Mouse (Mus musculus): Measurements from ENCODE around the gene Tead2. TPM values are rescaled to one million over a fixed set of nuclear protein-coding genes. Genes with fewer than 3 reads are reported as not detected.

The Tead2 gene
- polyA plus RNA-seq, 1 experiment = 12.1 TPM

- peak; percentile 52 to 82 for DNase-seq (ENCODE audit: low read depth in 1 of 2, low spot score in 2 of 2)
- Histone ChIP-seq H3K4me1 (ENCODE audit: control insufficient read depth, insufficient read depth, insufficient read length) (peaks cover 8% of the 10 kb centered on the region), H3K4me3 (ENCODE audit: extremely low read depth, insufficient read depth, insufficient read length) (peak within 1 kb of the TSS; percentile 62; the same call in 1 of the 2 replicates), H3K27ac (ENCODE audit: insufficient read depth, low read length) (peak within 1 kb of the TSS; percentile 39; the same call in 1 of the 2 replicates), H3K27me3 (ENCODE audit: control insufficient read depth, insufficient read depth, low read length) (no peaks in the 10 kb centered on the region), H3K36me3 (ENCODE audit: control insufficient read depth, insufficient read depth, low read length) (no peaks in the 10 kb centered on the region)
- 5% methylated on average over 44 of the region's 44 CpGs for WGBS
- TF ChIP-seq POLR2A (IDR thresholded peaks at IDR 0.05; ENCODE audit: low read depth, low read length) (no peak), CTCF (IDR thresholded peaks at IDR 0.05; ENCODE audit: extremely low read depth, insufficient read depth, insufficient read length, insufficient replicate concordance) (peak; percentile 89)
Measured at GRCm38 (mm10) chr7:45277136-45277760, 61.7 kb downstream of the Tead2 start, which contains the start of gene Slc6a21. Gene Slc6a21, plus strand, starts transcription at chr7:45277513.

Other genes with a start within 250 kb of the Tead2 start
- 4.8 and 6.1 TPM in 2 replicates for gene Cpt1c, start 240.9 kb upstream of the Tead2 start, polyA plus RNA-seq (2012; rRNA removed)
- gene Prmt1, start 229.2 kb upstream of the Tead2 start, polyA plus RNA-seq (2012; rRNA removed) = 109 and 112 TPM in 2 replicates
- 134 and 147 TPM in 2 replicates for gene Irf3, start 218.1 kb upstream of the Tead2 start, polyA plus RNA-seq (2012; rRNA removed)
- gene Bcl2l12, start 217.0 kb upstream of the Tead2 start, polyA plus RNA-seq (2012; rRNA removed) = 33.2 and 38.5 TPM in 2 replicates
- gene Scaf1, start 199.4 kb upstream of the Tead2 start, polyA plus RNA-seq (2012; rRNA removed) = 59.0 and 65.4 TPM in 2 replicates
- 55.1 and 65.1 TPM in 2 replicates for gene Rras, start 197.8 kb upstream of the Tead2 start, polyA plus RNA-seq (2012; rRNA removed)
- gene Prr12, start 162.9 kb upstream of the Tead2 start, polyA plus RNA-seq (2012; rRNA removed) = 16.1 TPM in 2 replicates
- 67.9 and 95.7 TPM in 2 replicates for gene Nosip, start 153.3 kb upstream of the Tead2 start, polyA plus RNA-seq (2012; rRNA removed)
- gene Prrg2, start 153.1 kb upstream of the Tead2 start, polyA plus RNA-seq (2012; rRNA removed) = 19.9 and 27.6 TPM in 2 replicates
- 96.5 and 100 TPM in 2 replicates for gene Rcn3, start 123.5 kb upstream of the Tead2 start, polyA plus RNA-seq (2012; rRNA removed)
- gene Fcgrt, start 111.9 kb upstream of the Tead2 start, polyA plus RNA-seq (2012; rRNA removed) = 64.4 and 75.4 TPM in 2 replicates
- 273 and 325 TPM in 2 replicates for gene Rps11, start 91.3 kb upstream of the Tead2 start, polyA plus RNA-seq (2012; rRNA removed)
- gene Rpl13a, start 87.0 kb upstream of the Tead2 start, polyA plus RNA-seq (2012; rRNA removed) = 1,860 and 2,797 TPM in 2 replicates
- gene Gm45713, start 79.5 kb upstream of the Tead2 start, polyA plus RNA-seq (2012; rRNA removed) = 0.28 and 0.70 TPM in 2 replicates
- gene Flt3l, start 79.3 kb upstream of the Tead2 start, polyA plus RNA-seq (2012; rRNA removed) = 183 and 197 TPM in 2 replicates
- gene Pih1d1, start 61.5 kb upstream of the Tead2 start, polyA plus RNA-seq (2012; rRNA removed) = 45.2 and 48.7 TPM in 2 replicates
- gene Aldh16a1, start 61.2 kb upstream of the Tead2 start, polyA plus RNA-seq (2012; rRNA removed) = 93.0 and 114 TPM in 2 replicates
- 0.05 and 0.06 TPM in 2 replicates for gene Slc17a7, start 51.8 kb upstream of the Tead2 start, polyA plus RNA-seq (2012; rRNA removed)
- not detected in 2 replicates for gene Gfy, start 36.2 kb upstream of the Tead2 start, polyA plus RNA-seq (2012; rRNA removed)
- not detected in 2 replicates for gene Pth2, start 34.8 kb upstream of the Tead2 start, polyA plus RNA-seq (2012; rRNA removed)
- gene Ccdc155, start 10.9 kb upstream of the Tead2 start, polyA plus RNA-seq (2012; rRNA removed) = 0.16 and 0.20 TPM in 2 replicates
- gene Dkkl1, start 3.6 kb upstream of the Tead2 start, polyA plus RNA-seq (2012; rRNA removed) = 2.1 and 2.8 TPM in 2 replicates
- gene Cd37, start 23.4 kb downstream of the Tead2 start, polyA plus RNA-seq (2012; rRNA removed) = 1,116 and 1,582 TPM in 2 replicates
- gene Slc6a16, start 25.3 kb downstream of the Tead2 start, polyA plus RNA-seq (2012; rRNA removed) = not detected in 2 replicates
- gene Slc6a21, start 61.8 kb downstream of the Tead2 start, polyA plus RNA-seq (2012; rRNA removed) = 0.27 and 0.43 TPM in 2 replicates
- gene Trpm4, start 118.0 kb downstream of the Tead2 start, polyA plus RNA-seq (2012; rRNA removed) = 7.9 and 10.0 TPM in 2 replicates
- gene Hrc, start 119.5 kb downstream of the Tead2 start, polyA plus RNA-seq (2012; rRNA removed) = 0.04 and 0.09 TPM in 2 replicates
- 0.22 and 0.27 TPM in 2 replicates for gene Ppfia3, start 151.3 kb downstream of the Tead2 start, polyA plus RNA-seq (2012; rRNA removed)
- gene Lin7b, start 154.8 kb downstream of the Tead2 start, polyA plus RNA-seq (2012; rRNA removed) = 0.90 and 2.1 TPM in 2 replicates
- gene Snrnp70, start 180.0 kb downstream of the Tead2 start, polyA plus RNA-seq (2012; rRNA removed) = 273 and 277 TPM in 2 replicates
- 0.04 and 0.05 TPM in 2 replicates for gene Kcna7, start 189.9 kb downstream of the Tead2 start, polyA plus RNA-seq (2012; rRNA removed)
- 0.12 and 0.33 TPM in 2 replicates for gene Ntf5, start 197.9 kb downstream of the Tead2 start, polyA plus RNA-seq (2012; rRNA removed)
- gene Lhb, start 205.1 kb downstream of the Tead2 start, polyA plus RNA-seq (2012; rRNA removed) = not detected in 2 replicates
- 12.4 and 14.4 TPM in 2 replicates for gene Gys1, start 219.1 kb downstream of the Tead2 start, polyA plus RNA-seq (2012; rRNA removed)
- gene Ruvbl2, start 222.3 kb downstream of the Tead2 start, polyA plus RNA-seq (2012; rRNA removed) = 55.3 and 56.0 TPM in 2 replicates
- 2,804 and 3,579 TPM in 2 replicates for gene Ftl1, start 244.1 kb downstream of the Tead2 start, polyA plus RNA-seq (2012; rRNA removed)